Mouse (Mus musculus): ENCODE measurements around the gene Myrip. TPM values are rescaled to one million over a fixed set of nuclear protein-coding genes. Genes with fewer than 3 reads are reported as not detected.
"Not testable (repeated sequence)": the region's sequence is repeated elsewhere in the genome, so short reads cannot be mapped to it uniquely, and the experiment has no call there.

Gene Myrip
- total RNA-seq, 2 experiments from 2014 or later = 0.26 to 0.39 TPM

DNA sequence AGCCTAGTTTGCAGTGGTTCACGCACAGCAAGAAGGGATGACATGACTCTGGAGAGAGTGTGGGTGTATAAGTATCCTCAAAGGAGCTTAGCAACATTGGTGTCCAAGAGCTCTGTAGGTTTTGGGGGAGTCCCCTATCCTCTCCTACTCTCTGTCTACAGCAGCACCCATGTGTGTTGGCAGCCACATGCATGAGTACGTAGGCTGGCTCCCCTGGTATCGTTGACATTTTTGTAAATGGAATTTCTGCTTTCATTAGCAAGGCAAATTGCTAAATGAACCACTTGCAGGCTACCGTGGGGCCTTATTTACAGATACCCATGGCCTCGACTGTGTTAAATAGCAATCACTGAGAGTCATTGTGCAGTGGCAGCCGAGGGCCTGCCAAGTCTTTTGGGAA lies 71.0 kb downstream of the Myrip start:
- DNase-seq (ENCODE audit: low spot score in 2 of 2) = no peak

DNA sequence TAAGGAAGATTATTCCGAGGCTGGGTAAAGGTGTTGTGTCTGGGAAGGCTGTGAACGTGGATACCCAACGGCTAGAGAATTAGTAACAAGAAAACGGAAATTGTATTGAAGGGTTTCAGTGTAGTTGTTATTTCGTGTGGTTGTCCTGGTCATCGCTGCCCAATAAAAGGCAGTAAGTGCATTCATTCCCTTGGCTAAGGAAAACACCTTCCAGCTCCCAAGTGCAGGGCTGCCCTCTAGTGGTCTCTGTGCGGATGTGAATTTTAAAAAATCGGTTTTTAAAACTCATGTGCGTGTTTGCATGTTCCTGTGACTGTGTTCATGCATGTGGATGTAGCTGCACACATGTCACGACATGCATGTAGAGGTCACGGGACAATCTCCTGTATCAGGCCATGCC lies 76.4 kb downstream of the Myrip start:
- peak in 1 of 2 experiments; percentile 47 for DNase-seq (ENCODE audit: low spot score in 2 of 2)

- DNase-seq (ENCODE audit: low spot score in 2 of 2) = no peak
These were observed 93.9 kb downstream of the Myrip start for GRCm38 (mm10) chr9:120395188-120395587.

DNA sequence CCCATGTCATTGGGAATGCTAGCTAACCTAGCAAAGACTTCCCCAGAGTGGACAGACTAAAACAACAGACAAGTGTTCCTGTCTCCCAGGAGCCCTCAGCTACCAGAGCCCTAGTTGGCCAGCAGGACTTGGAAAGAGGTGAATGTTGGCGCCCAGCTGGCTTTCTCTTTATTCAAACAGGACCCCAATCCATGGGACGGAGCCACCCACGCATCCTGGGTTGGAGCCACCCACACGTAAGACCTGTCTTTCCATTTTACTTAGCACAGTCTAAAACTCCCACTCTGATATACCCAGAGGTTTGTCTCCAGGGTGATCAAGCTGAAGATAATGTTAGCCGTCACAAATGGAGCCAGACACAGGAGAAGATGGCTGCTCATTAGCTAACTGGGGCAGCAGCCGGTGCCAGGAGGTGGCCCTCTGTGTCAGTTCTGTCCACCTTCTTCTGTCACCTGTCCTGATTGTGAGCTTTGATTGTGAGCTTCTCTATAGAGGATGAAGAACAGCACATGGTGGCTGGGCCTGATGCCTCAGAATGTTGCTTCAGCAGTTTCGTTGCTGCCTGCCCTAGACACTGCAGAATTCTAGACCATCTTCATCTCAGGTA lies 95.4 kb downstream of the Myrip start:
- no peak for DNase-seq (ENCODE audit: low spot score in 2 of 2)

DNA sequence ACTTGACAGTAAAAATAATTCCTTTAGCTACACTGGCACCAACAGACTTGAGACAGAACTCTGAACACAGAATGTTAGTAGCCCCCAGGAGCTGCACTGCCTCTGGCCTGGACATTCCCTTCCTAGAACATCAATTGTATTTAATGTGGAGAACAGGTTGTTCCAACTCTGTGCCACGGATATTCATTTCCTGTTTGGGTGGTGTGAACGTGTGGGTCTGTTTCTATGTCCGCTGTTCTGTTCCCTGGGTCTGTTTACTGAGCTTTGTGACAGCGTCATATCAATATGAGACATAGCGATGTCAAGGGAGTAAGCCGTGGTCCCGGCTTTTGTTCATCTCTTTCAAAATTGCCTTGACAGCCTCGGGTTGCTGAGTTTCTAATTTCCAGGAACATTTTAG lies 97.0 kb downstream of the Myrip start:
- no peak for DNase-seq (ENCODE audit: low spot score in 2 of 2)

GRCm38 (mm10) chr9:120399537-120399936 lies 98.2 kb downstream of the Myrip start:
- not testable (repeated sequence) for DNase-seq (ENCODE audit: low spot score in 2 of 2)

DNA sequence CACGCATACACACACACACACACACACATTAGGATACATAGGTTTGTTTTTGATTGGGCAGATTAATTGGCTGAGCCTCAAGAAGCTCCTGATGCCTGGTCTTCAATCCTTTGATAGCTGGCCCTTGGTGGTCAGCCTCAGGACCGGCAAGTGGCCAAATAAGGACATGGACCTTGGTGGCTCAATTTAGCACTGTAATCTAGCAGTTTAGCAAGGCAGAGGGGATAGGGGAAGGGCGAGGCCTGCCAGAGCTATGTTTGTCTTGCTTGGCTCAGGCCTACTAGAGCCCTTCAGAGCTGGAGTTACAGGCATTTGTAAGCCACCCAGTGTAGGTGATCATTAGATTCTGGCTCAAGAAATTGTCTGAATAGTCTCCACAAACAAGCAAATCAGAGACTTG lies 101.1 kb downstream of the Myrip start:
- DNase-seq (ENCODE audit: low spot score in 2 of 2) = no peak

GRCm38 (mm10) chr9:120403661-120404060 lies 102.3 kb downstream of the Myrip start:
- no peak for DNase-seq (ENCODE audit: low spot score in 2 of 2)

- DNase-seq (ENCODE audit: low spot score in 2 of 2) = no peak
These were observed 108.4 kb downstream of the Myrip start for GRCm38 (mm10) chr9:120409663-120410181.

- peak in 1 of 2 experiments; percentile 23 for DNase-seq (ENCODE audit: low spot score in 2 of 2)
These were observed 109.1 kb downstream of the Myrip start for GRCm38 (mm10) chr9:120410421-120410820.

DNA sequence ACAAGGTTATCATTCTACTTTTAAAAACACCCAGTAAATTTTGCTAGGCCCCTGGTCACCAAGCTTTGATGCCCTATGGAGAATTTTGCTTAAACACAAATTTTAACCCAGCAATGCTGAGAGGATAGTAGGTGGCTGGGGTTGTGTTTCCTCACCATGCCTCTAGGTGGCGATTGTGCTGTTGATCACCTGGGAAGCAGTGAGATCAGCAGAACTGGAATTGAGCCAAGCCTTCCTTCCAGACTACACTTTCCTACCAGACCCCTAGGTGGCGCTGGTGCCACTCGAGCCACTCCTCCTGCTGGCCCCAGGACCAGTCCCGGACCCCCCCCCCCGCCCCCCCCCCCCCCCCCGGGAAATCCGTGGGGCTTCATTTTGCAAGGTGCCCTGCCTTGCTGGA lies 114.2 kb downstream of the Myrip start:
- DNase-seq (ENCODE audit: low spot score in 2 of 2) = peak; percentile 50 to 75

DNA sequence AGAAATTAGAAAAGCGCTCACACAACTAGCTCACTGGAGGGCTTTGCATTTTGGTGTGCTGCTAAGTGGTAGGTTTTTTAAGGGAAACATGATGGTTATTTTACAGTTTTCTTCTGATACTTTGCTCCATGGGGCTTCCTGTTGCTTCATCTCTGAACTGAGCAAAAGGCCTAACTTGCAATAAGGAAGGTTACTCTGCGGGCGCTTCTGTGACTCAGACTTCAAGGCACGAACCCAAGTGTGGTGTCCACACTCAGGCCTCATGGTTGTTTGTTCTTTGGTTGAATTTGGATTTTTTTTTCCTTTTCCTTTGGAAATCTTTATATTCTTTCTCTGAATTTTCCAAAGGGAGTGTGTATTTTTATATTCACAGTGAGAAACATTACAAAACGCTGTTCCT lies 114.8 kb downstream of the Myrip start:
- DNase-seq (ENCODE audit: low spot score in 2 of 2) = no peak

DNA sequence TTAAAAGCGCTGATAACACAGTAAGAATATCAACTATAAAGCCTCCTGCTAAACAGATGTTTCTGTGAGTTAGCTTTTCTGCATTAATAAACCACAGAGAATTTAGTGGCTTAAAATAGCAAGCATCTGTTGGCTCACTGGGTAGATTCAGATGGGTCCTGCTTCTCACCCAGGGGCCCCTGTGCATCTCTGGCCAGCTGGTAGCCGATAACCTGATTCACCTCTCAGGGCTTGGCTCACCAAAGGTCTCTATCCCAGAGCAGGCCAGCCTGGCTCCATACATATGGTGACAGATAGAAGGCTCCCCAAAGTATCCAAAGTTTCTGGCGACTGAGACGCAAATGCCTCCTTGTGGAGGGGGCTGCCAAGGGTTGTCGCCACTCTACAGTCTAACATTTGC lies 115.4 kb downstream of the Myrip start:
- DNase-seq (ENCODE audit: low spot score in 2 of 2) = no peak

GRCm38 (mm10) chr9:120418582-120418981 lies 117.3 kb downstream of the Myrip start:
- no peak for DNase-seq (ENCODE audit: low spot score in 2 of 2)

DNA sequence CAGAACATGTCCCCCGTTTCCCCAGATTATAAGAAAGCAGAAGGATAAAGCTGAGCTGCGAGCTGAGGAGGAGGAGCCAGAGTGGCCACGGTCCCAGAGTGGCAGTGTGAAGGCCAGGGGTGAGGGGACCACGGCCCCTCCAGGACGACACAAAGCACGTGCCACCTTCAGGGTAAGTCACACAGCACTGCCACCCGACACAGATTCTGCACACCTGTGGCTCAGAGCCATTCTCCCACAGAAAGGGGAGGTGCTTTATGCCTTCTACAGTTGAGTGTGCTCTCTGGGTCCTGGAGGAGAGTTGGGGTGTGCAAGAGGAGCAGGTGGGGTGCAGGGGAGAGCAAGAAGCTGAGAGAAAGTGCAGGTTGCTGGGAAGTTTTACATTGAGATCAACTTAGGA lies 123.3 kb downstream of the Myrip start:
- DNase-seq (ENCODE audit: low spot score in 2 of 2) = no peak

- DNase-seq (ENCODE audit: low spot score in 2 of 2) = peak in 1 of 2 experiments; percentile 41
These were observed 124.5 kb downstream of the Myrip start for GRCm38 (mm10) chr9:120425768-120426167.

DNA sequence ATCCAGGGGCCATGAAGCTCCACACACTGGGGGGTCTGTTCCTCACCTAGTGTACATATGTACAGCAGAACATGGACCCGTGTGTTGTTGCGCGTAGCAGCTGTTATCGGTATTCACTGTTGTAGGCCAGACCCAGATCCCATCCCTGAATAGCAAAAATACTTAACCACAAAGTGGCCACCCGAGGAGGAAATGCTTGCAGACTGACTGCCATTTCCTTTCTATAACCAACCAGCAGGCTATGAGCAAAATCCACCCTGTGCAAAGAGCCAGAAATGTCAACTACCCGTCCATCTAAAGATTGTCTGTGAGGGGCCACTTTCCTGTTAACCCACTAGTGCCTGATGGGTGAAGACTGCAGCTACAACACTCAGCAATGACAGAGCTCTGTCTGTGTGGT lies 126.9 kb downstream of the Myrip start:
- DNase-seq (ENCODE audit: low spot score in 2 of 2) = no peak

- peak; percentile 38 to 51 for DNase-seq (ENCODE audit: low spot score in 2 of 2)
These were observed 132.4 kb downstream of the Myrip start for GRCm38 (mm10) chr9:120433747-120434146.

- no peak for DNase-seq (ENCODE audit: low spot score in 2 of 2)
These were observed 134.5 kb downstream of the Myrip start for GRCm38 (mm10) chr9:120435841-120436240.

- DNase-seq (ENCODE audit: low spot score in 2 of 2) = no peak
These were observed 135.5 kb downstream of the Myrip start for GRCm38 (mm10) chr9:120436854-120437253.

DNA sequence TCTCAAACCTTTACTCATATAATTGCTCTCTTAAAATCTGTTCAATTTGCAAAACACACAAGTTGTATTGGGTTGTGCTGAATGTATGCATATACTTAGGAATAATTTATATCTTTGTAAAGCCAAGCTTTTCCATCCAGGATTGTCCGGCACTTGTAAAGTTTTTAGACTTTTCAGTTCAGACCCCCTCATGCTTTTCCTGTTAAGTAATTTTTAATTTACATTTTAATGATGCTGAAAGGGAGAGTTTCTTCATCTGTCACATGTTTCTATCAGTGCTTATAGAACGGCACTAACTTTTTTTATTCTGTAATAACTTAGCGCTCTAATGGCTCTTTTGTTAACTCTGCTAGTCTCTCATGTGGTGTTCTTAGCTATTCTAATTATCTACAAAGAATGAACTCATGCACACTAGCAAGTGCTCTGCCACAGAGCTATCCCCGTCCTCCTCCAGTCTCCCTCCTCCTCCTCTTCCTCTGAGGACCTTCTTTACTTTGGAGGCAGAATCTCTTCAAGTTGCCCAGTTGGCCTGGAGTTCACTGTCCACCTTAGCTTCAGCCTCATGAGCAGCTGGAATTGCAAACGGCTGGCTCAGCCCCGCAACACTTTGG lies 136.1 kb downstream of the Myrip start:
- no peak for DNase-seq (ENCODE audit: low spot score in 2 of 2)

- DNase-seq (ENCODE audit: low spot score in 2 of 2) = no peak
These were observed 137.0 kb downstream of the Myrip start for GRCm38 (mm10) chr9:120438350-120438749.

- DNase-seq (ENCODE audit: low spot score in 2 of 2) = no peak
These were observed 137.5 kb downstream of the Myrip start for GRCm38 (mm10) chr9:120438781-120439180.
